Mouse (Mus musculus): ENCODE results near the gene Vdr. TPM values are rescaled to one million over a fixed set of nuclear protein-coding genes. Genes with fewer than 3 reads are reported as not detected.

Gene Vdr
- polyA plus RNA-seq, 1 experiment from 2014 or later: 1.2 TPM

- WGBS: 1% methylated on average over 59 of the region's 59 CpGs
- ATAC-seq (replicated peaks; ENCODE audit: low FRiP score) (peak; percentile 85), DNase-seq (ENCODE audit: low spot score) (peak; percentile 84)
- peak overlapping the region; percentile 30; the same call in 1 of the 2 replicates for H3K9ac ChIP-seq (ENCODE audit: low read depth, low read length)
- H3K4me1 ChIP-seq (replicated peaks; ENCODE audit: control insufficient read depth, insufficient read depth, low read length): peaks cover 17% of the 10 kb centered on the region
- H3K27me3 ChIP-seq (replicated peaks; ENCODE audit: control insufficient read depth, insufficient read depth, low read length): peaks cover 26% of the 10 kb centered on the region
- H3K9me3 ChIP-seq (ENCODE audit: control insufficient read depth, low read length): no peaks in the 10 kb centered on the region
- H3K4me2 ChIP-seq: peak overlapping the region; percentile 97
- no peak overlapping the region for H3K27ac ChIP-seq (ENCODE audit: low read depth, low read length)
- H3K4me3 ChIP-seq (ENCODE audit: low read depth, low read length): peak overlapping the region; percentile 55
- no peaks in the 10 kb centered on the region for H3K36me3 ChIP-seq (ENCODE audit: control insufficient read depth, insufficient read depth, low read length)
Measured at GRCm38 (mm10) chr15:97907801-97908751, 2.4 kb downstream of the Vdr start.

GRCm38 (mm10) chr15:97907202-97907601, 3.2 kb downstream of the Vdr start:
- peak overlapping the region; percentile 55 for H3K4me3 ChIP-seq (ENCODE audit: low read depth, low read length)

GRCm38 (mm10) chr15:97905281-97905680, 5.1 kb downstream of the Vdr start:
- ATAC-seq (replicated peaks; ENCODE audit: low FRiP score): no peak
- no peak overlapping the region for H3K4me3 ChIP-seq (ENCODE audit: low read depth, low read length)
- peaks cover 17% of the 10 kb centered on the region for H3K4me1 ChIP-seq (replicated peaks; ENCODE audit: control insufficient read depth, insufficient read depth, low read length)
- no peak overlapping the region for H3K9ac ChIP-seq (ENCODE audit: low read depth, low read length)
- WGBS: 66% methylated on average over 6 of the region's 6 CpGs
- H3K9me3 ChIP-seq (ENCODE audit: control insufficient read depth, low read length): no peaks in the 10 kb centered on the region
- no peak overlapping the region for H3K27ac ChIP-seq (ENCODE audit: low read depth, low read length)
- no peak overlapping the region for H3K4me2 ChIP-seq
- no peak for DNase-seq (ENCODE audit: low spot score)
- peaks cover 26% of the 10 kb centered on the region for H3K27me3 ChIP-seq (replicated peaks; ENCODE audit: control insufficient read depth, insufficient read depth, low read length)
- no peaks in the 10 kb centered on the region for H3K36me3 ChIP-seq (ENCODE audit: control insufficient read depth, insufficient read depth, low read length)

More at GRCm38 (mm10) chr15:97907202-97907601, 3.2 kb downstream of the Vdr start:
- Histone ChIP-seq H3K27ac (ENCODE audit: low read depth, low read length) (no peak overlapping the region), H3K4me2 (peak overlapping the region; percentile 97), H3K36me3 (ENCODE audit: control insufficient read depth, insufficient read depth, low read length) (no peaks in the 10 kb centered on the region), H3K9ac (ENCODE audit: low read depth, low read length) (no peak overlapping the region), H3K27me3 (replicated peaks; ENCODE audit: control insufficient read depth, insufficient read depth, low read length) (peaks cover 26% of the 10 kb centered on the region), H3K9me3 (ENCODE audit: control insufficient read depth, low read length) (no peaks in the 10 kb centered on the region), H3K4me1 (replicated peaks; ENCODE audit: control insufficient read depth, insufficient read depth, low read length) (peaks cover 17% of the 10 kb centered on the region)
- ATAC-seq (replicated peaks; ENCODE audit: low FRiP score) (0 out of 2 replicates have a peak, but pooled peaks have one; percentile 39), DNase-seq (ENCODE audit: low spot score) (no peak)
- WGBS: 30% methylated on average over 5 of the region's 5 CpGs

GRCm38 (mm10) chr15:97904339-97904991, 6.0 kb downstream of the Vdr start:
- DNase-seq (ENCODE audit: low spot score) (no peak), ATAC-seq (replicated peaks; ENCODE audit: low FRiP score) (no peak)
- H3K9me3 ChIP-seq (ENCODE audit: control insufficient read depth, low read length): no peaks in the 10 kb centered on the region
- no peaks in the 10 kb centered on the region for H3K36me3 ChIP-seq (ENCODE audit: control insufficient read depth, insufficient read depth, low read length)
- peaks cover 17% of the 10 kb centered on the region for H3K4me1 ChIP-seq (replicated peaks; ENCODE audit: control insufficient read depth, insufficient read depth, low read length)
- H3K27me3 ChIP-seq (replicated peaks; ENCODE audit: control insufficient read depth, insufficient read depth, low read length): peaks cover 22% of the 10 kb centered on the region
- H3K9ac ChIP-seq (ENCODE audit: low read depth, low read length): no peak overlapping the region
- no peak overlapping the region for H3K27ac ChIP-seq (ENCODE audit: low read depth, low read length)
- no peak overlapping the region for H3K4me3 ChIP-seq (ENCODE audit: low read depth, low read length)
- H3K4me2 ChIP-seq: no peak overlapping the region
- WGBS: 66% methylated on average over 11 of the region's 11 CpGs

- H3K4me1 ChIP-seq (replicated peaks; ENCODE audit: control insufficient read depth, insufficient read depth, low read length): peaks cover 14% of the 10 kb centered on the region
- DNase-seq (ENCODE audit: low spot score): no peak
- no peaks in the 10 kb centered on the region for H3K36me3 ChIP-seq (ENCODE audit: control insufficient read depth, insufficient read depth, low read length)
- 69% methylated on average over 15 of the region's 15 CpGs for WGBS
- ATAC-seq (replicated peaks; ENCODE audit: low FRiP score): no peak
- H3K4me2 ChIP-seq: no peak overlapping the region
- H3K27me3 ChIP-seq (replicated peaks; ENCODE audit: control insufficient read depth, insufficient read depth, low read length): peaks cover 13% of the 10 kb centered on the region
- H3K9me3 ChIP-seq (ENCODE audit: control insufficient read depth, low read length): no peaks in the 10 kb centered on the region
- no peak overlapping the region for H3K9ac ChIP-seq (ENCODE audit: low read depth, low read length)
- no peak overlapping the region for H3K27ac ChIP-seq (ENCODE audit: low read depth, low read length)
- H3K4me3 ChIP-seq (ENCODE audit: low read depth, low read length): no peak overlapping the region
Measured at GRCm38 (mm10) chr15:97903261-97904009, 7.0 kb downstream of the Vdr start.

- DNase-seq (ENCODE audit: low spot score) (no peak), ATAC-seq (replicated peaks; ENCODE audit: low FRiP score) (no peak)
- H3K9me3 ChIP-seq (ENCODE audit: control insufficient read depth, low read length): no peaks in the 10 kb centered on the region
- no peak overlapping the region for H3K27ac ChIP-seq (ENCODE audit: low read depth, low read length)
- H3K4me1 ChIP-seq (replicated peaks; ENCODE audit: control insufficient read depth, insufficient read depth, low read length): 0 out of 2 replicates have a peak, but pooled peaks cover 3% of the 10 kb centered on the region
- H3K4me2 ChIP-seq: no peak overlapping the region
- no peak overlapping the region for H3K4me3 ChIP-seq (ENCODE audit: low read depth, low read length)
- no peaks in the 10 kb centered on the region for H3K36me3 ChIP-seq (ENCODE audit: control insufficient read depth, insufficient read depth, low read length)
- H3K9ac ChIP-seq (ENCODE audit: low read depth, low read length): no peak overlapping the region
- WGBS: 86% methylated on average over 9 of the region's 9 CpGs
- peaks cover 3% of the 10 kb centered on the region; the same call in 1 of the 2 replicates for H3K27me3 ChIP-seq (replicated peaks; ENCODE audit: control insufficient read depth, insufficient read depth, low read length)
Measured at GRCm38 (mm10) chr15:97900991-97901390, 9.4 kb downstream of the Vdr start.

- 86% methylated on average over 12 of the region's 12 CpGs for WGBS
- H3K4me1 ChIP-seq (replicated peaks; ENCODE audit: control insufficient read depth, insufficient read depth, low read length): 0 out of 2 replicates have a peak, but pooled peaks cover 3% of the 10 kb centered on the region
Measured at GRCm38 (mm10) chr15:97900336-97900912, 10.0 kb downstream of the Vdr start.

GRCm38 (mm10) chr15:97899714-97900113, 10.7 kb downstream of the Vdr start:
- Histone ChIP-seq H3K9ac (ENCODE audit: low read depth, low read length) (no peak overlapping the region), H3K36me3 (ENCODE audit: control insufficient read depth, insufficient read depth, low read length) (no peaks in the 10 kb centered on the region), H3K27me3 (replicated peaks; ENCODE audit: control insufficient read depth, insufficient read depth, low read length) (peaks cover 3% of the 10 kb centered on the region; the same call in 1 of the 2 replicates), H3K9me3 (ENCODE audit: control insufficient read depth, low read length) (no peaks in the 10 kb centered on the region), H3K4me3 (ENCODE audit: low read depth, low read length) (no peak overlapping the region), H3K4me2 (no peak overlapping the region), H3K4me1 (replicated peaks; ENCODE audit: control insufficient read depth, insufficient read depth, low read length) (0 out of 2 replicates have a peak, but pooled peaks cover 3% of the 10 kb centered on the region), H3K27ac (ENCODE audit: low read depth, low read length) (no peak overlapping the region)
- ATAC-seq (replicated peaks; ENCODE audit: low FRiP score) (no peak), DNase-seq (ENCODE audit: low spot score) (no peak)
- WGBS: 81% methylated on average over 8 of the region's 8 CpGs

More at GRCm38 (mm10) chr15:97900336-97900912, 10.0 kb downstream of the Vdr start:
- peaks cover 3% of the 10 kb centered on the region; the same call in 1 of the 2 replicates for H3K27me3 ChIP-seq (replicated peaks; ENCODE audit: control insufficient read depth, insufficient read depth, low read length)
- no peak overlapping the region for H3K4me3 ChIP-seq (ENCODE audit: low read depth, low read length)
- H3K9ac ChIP-seq (ENCODE audit: low read depth, low read length): no peak overlapping the region
- H3K4me2 ChIP-seq: no peak overlapping the region
- ATAC-seq (replicated peaks; ENCODE audit: low FRiP score) (no peak), DNase-seq (ENCODE audit: low spot score) (no peak)
- no peaks in the 10 kb centered on the region for H3K9me3 ChIP-seq (ENCODE audit: control insufficient read depth, low read length)
- H3K36me3 ChIP-seq (ENCODE audit: control insufficient read depth, insufficient read depth, low read length): no peaks in the 10 kb centered on the region
- H3K27ac ChIP-seq (ENCODE audit: low read depth, low read length): no peak overlapping the region

Measured in liver, embryonic 11.5 days (tissue).